Mouse (Mus musculus) neural tube, embryonic 14.5 days (tissue): ENCODE measurements around the gene Rinl. TPM values are rescaled to one million over a fixed set of nuclear protein-coding genes. Genes with fewer than 3 reads are reported as not detected.

Experiments used
- ATAC-seq: fragments of 200-750 bp; cut with Nextera tagmentation; 2 replicates; pipeline ENCODE4 v1.8.0; 2017; ENCODE audit warnings: low read depth, mild to moderate bottlenecking, moderate TSS enrichment, moderate library complexity
- H3K27ac ChIP-seq: fragments of 300-500 bp; sonication (generic); 2 replicates; pipeline ENCODE4 v1.5.1; 2014; ENCODE audit warnings: low read depth, mild to moderate bottlenecking, control low read depth, low read length, moderate library complexity, mixed read lengths
- H3K27me3 ChIP-seq: fragments of 300-500 bp; sonication (generic); 2 replicates; pipeline ENCODE4 v1.6.1; 2014; ENCODE audit warnings: low read length; ENCODE audit not compliant: control insufficient read depth, insufficient read depth
- H3K36me3 ChIP-seq: fragments of 300-500 bp; sonication (generic); 2 replicates; pipeline ENCODE4 v1.6.1; 2014; ENCODE audit warnings: low read length, mixed read lengths; ENCODE audit not compliant: control insufficient read depth, insufficient read depth
- H3K4me1 ChIP-seq: fragments of 300-500 bp; sonication (generic); 2 replicates; pipeline ENCODE4 v1.6.1; 2014; ENCODE audit warnings: low read length; ENCODE audit not compliant: control insufficient read depth, insufficient read depth
- H3K4me2 ChIP-seq: fragments of 300-500 bp; sonication (generic); 2 replicates; pipeline ENCODE4 v1.6.1; 2014; ENCODE audit warnings: mild to moderate bottlenecking, low read depth, low read length, control low read depth
- H3K4me3 ChIP-seq: fragments of 300-500 bp; sonication (generic); 2 replicates; pipeline ENCODE4 v1.5.1; 2014; ENCODE audit warnings: low read depth, low read length, control low read depth, mixed read lengths
- H3K9ac ChIP-seq: fragments of 300-500 bp; sonication (generic); replicated peaks from 2 replicates; pipeline ENCODE4 v1.6.1; 2014; ENCODE audit warnings: low read depth, mild to moderate bottlenecking, control low read depth, low read length, mixed read lengths
- H3K9me3 ChIP-seq: fragments of 300-500 bp; sonication (generic); 2 replicates; pipeline ENCODE4 v1.6.1; 2016; ENCODE audit warnings: low read length; ENCODE audit not compliant: control insufficient read depth
- WGBS: fragments of 180-500 bp; shearing (Covaris S2); extraction: QIAGEN DNeasy Blood & Tissue Kit; methylation state at CpG from one replicate; pipeline ENCODE4 v1.1.7; 2014; 5-methylcytosine and 5-hydroxymethylcytosine counted together
- polyA plus RNA-seq: library from polyadenylated mRNA; unstranded; fragments of >200 nt; fragmentation: Nextera tagmentation; extraction: Ambion mirVana; gene quantifications from 2 replicates; pipeline ENCODE4 v1.2.1, GENCODE M21; 2014

Rinl gene
- polyA plus RNA-seq, 1 experiment from 2014 or later, result 1.6 TPM

GRCm38 (mm10) chr7:28810107-28811066 is 21.6 kb downstream of the Rinl start:
- Histone ChIP-seq H3K27me3 (no peaks in the 10 kb centered on the region), H3K9me3 (no peaks in the 10 kb centered on the region), H3K9ac (peak overlapping the region; percentile 90), H3K4me1 (peaks cover 27% of the 10 kb centered on the region), H3K4me2 (peak overlapping the region; percentile 91), H3K4me3 (peak overlapping the region; percentile 78), H3K27ac (peak overlapping the region; percentile 100), H3K36me3 (peaks cover 28% of the 10 kb centered on the region)
- ATAC-seq, result peak; percentile 94
- under 1% methylated on average over 69 of the region's 70 CpGs for WGBS

GRCm38 (mm10) chr7:28811228-28811627 is 22.5 kb downstream of the Rinl start:
- Histone ChIP-seq H3K9me3 (no peaks in the 10 kb centered on the region), H3K36me3 (peaks cover 37% of the 10 kb centered on the region), H3K9ac (peak overlapping the region; percentile 90), H3K4me3 (peak overlapping the region; percentile 78), H3K27ac (peak overlapping the region; percentile 97), H3K27me3 (no peaks in the 10 kb centered on the region), H3K4me1 (peaks cover 28% of the 10 kb centered on the region), H3K4me2 (peak overlapping the region; percentile 97)
- 0% methylated on average over 39 of the region's 40 CpGs for WGBS
- peak; percentile 18; the same call in 1 of the 2 replicates for ATAC-seq

- Histone ChIP-seq H3K4me3 (peak overlapping the region; percentile 78), H3K27ac (no peak overlapping the region), H3K9ac (peak overlapping the region; percentile 90; the same call in 1 of the 2 replicates), H3K27me3 (no peaks in the 10 kb centered on the region), H3K36me3 (peaks cover 41% of the 10 kb centered on the region), H3K4me2 (peak overlapping the region; percentile 97), H3K9me3 (no peaks in the 10 kb centered on the region), H3K4me1 (peaks cover 28% of the 10 kb centered on the region)
- 13% methylated on average over 7 of the region's 7 CpGs for WGBS
- no peak for ATAC-seq
Measured at GRCm38 (mm10) chr7:28811640-28812275, 23.0 kb downstream of the Rinl start.

GRCm38 (mm10) chr7:28812436-28812835 is 23.7 kb downstream of the Rinl start:
- peak overlapping the region; percentile 97 for H3K4me2 ChIP-seq
- 76% methylated on average over 4 of the region's 4 CpGs for WGBS
- peak overlapping the region; percentile 78 for H3K4me3 ChIP-seq
- no peak overlapping the region for H3K27ac ChIP-seq
- peak overlapping the region; percentile 90; the same call in 1 of the 2 replicates for H3K9ac ChIP-seq
- H3K4me1 ChIP-seq, result peaks cover 28% of the 10 kb centered on the region
- no peaks in the 10 kb centered on the region for H3K27me3 ChIP-seq
- ATAC-seq, result no peak
- peaks cover 48% of the 10 kb centered on the region for H3K36me3 ChIP-seq
- H3K9me3 ChIP-seq, result no peaks in the 10 kb centered on the region

GRCm38 (mm10) chr7:28812949-28813348 is 24.2 kb downstream of the Rinl start:
- Histone ChIP-seq H3K9me3 (no peaks in the 10 kb centered on the region), H3K4me2 (peak overlapping the region; percentile 97), H3K4me1 (peaks cover 24% of the 10 kb centered on the region), H3K27ac (no peak overlapping the region), H3K9ac (no peak overlapping the region), H3K36me3 (peaks cover 52% of the 10 kb centered on the region), H3K27me3 (no peaks in the 10 kb centered on the region), H3K4me3 (no peak overlapping the region; the same call in 1 of the 2 replicates)
- 86% methylated on average over 5 of the region's 5 CpGs for WGBS
- ATAC-seq, result no peak

GRCm38 (mm10) chr7:28814306-28815034 is 25.7 kb downstream of the Rinl start:
- no peak overlapping the region for H3K4me2 ChIP-seq
- H3K9me3 ChIP-seq, result no peaks in the 10 kb centered on the region
- ATAC-seq, result no peak
- no peak overlapping the region for H3K9ac ChIP-seq
- H3K4me3 ChIP-seq, result no peak overlapping the region
- WGBS, result 94% methylated on average over 5 of the region's 5 CpGs
- peaks cover 65% of the 10 kb centered on the region for H3K36me3 ChIP-seq
- H3K4me1 ChIP-seq, result peaks cover 20% of the 10 kb centered on the region
- H3K27ac ChIP-seq, result no peak overlapping the region
- no peaks in the 10 kb centered on the region for H3K27me3 ChIP-seq

GRCm38 (mm10) chr7:28815230-28815629 is 26.5 kb downstream of the Rinl start:
- H3K9ac ChIP-seq, result no peak overlapping the region
- H3K36me3 ChIP-seq, result peaks cover 72% of the 10 kb centered on the region
- peaks cover 20% of the 10 kb centered on the region for H3K4me1 ChIP-seq
- no peak overlapping the region for H3K4me3 ChIP-seq
- ATAC-seq, result no peak
- no peaks in the 10 kb centered on the region for H3K27me3 ChIP-seq
- no peak overlapping the region for H3K27ac ChIP-seq
- no peaks in the 10 kb centered on the region for H3K9me3 ChIP-seq
- WGBS, result 89% methylated on average over 9 of the region's 9 CpGs
- H3K4me2 ChIP-seq, result no peak overlapping the region

- H3K9ac ChIP-seq, result no peak overlapping the region
Measured at GRCm38 (mm10) chr7:28816201-28816600, 27.4 kb downstream of the Rinl start.

More at GRCm38 (mm10) chr7:28816201-28816600, 27.4 kb downstream of the Rinl start:
- ATAC-seq, result no peak
- no peak overlapping the region for H3K4me3 ChIP-seq
- H3K9me3 ChIP-seq, result no peaks in the 10 kb centered on the region
- no peak overlapping the region for H3K4me2 ChIP-seq
- H3K36me3 ChIP-seq, result peaks cover 82% of the 10 kb centered on the region
- H3K27me3 ChIP-seq, result no peaks in the 10 kb centered on the region
- H3K27ac ChIP-seq, result no peak overlapping the region
- peaks cover 22% of the 10 kb centered on the region for H3K4me1 ChIP-seq
- 92% methylated on average over 9 of the region's 9 CpGs for WGBS
